Mouse (Mus musculus) limb, embryonic 11.5 days (tissue): ENCODE results near the gene Gm12695. TPM values are rescaled to one million over a fixed set of nuclear protein-coding genes. Genes with fewer than 3 reads are reported as not detected.

ENCODE experiments used
- ATAC-seq: fragments of 200-750 bp; cut with Nextera tagmentation; 2 replicates; pipeline ENCODE4 v1.8.0; 2017; ENCODE audit warnings: low read depth; ENCODE audit not compliant: insufficient number of reproducible peaks, low FRiP score, low TSS enrichment
- DNase-seq: peaks from one replicate; pipeline ENCODE4 v3.0.0-alpha.2; 2015; ENCODE audit warnings: low spot score
- H3K27ac ChIP-seq: fragments of 300-500 bp; sonication (generic); replicated peaks from 2 replicates; pipeline ENCODE4 v1.5.1; 2014; ENCODE audit warnings: low read depth, mild to moderate bottlenecking, low read length
- H3K27me3 ChIP-seq: fragments of 300-500 bp; sonication (generic); 2 replicates; pipeline ENCODE4 v1.6.1; 2014; ENCODE audit warnings: mild to moderate bottlenecking, low read length, mixed read lengths; ENCODE audit not compliant: control insufficient read depth, insufficient read depth
- H3K36me3 ChIP-seq: fragments of 300-500 bp; sonication (generic); 2 replicates; pipeline ENCODE4 v1.6.1; 2014; ENCODE audit warnings: mild to moderate bottlenecking, low read length, moderate library complexity, mixed read lengths; ENCODE audit not compliant: control insufficient read depth, insufficient read depth
- H3K4me1 ChIP-seq: fragments of 300-500 bp; sonication (generic); 2 replicates; pipeline ENCODE4 v1.6.1; 2014; ENCODE audit warnings: low read length, mixed read lengths; ENCODE audit not compliant: control insufficient read depth, insufficient read depth
- H3K4me2 ChIP-seq: fragments of 300-500 bp; sonication (generic); 2 replicates; pipeline ENCODE4 v1.6.1; 2014; ENCODE audit warnings: low read depth, mild to moderate bottlenecking, moderate library complexity; ENCODE audit not compliant: severe bottlenecking
- H3K4me3 ChIP-seq: fragments of 300-500 bp; sonication (generic); 2 replicates; pipeline ENCODE4 v1.5.1; 2014; ENCODE audit warnings: low read depth, low read length
- H3K9ac ChIP-seq: fragments of 300-500 bp; sonication (generic); 2 replicates; pipeline ENCODE4 v1.6.1; 2014; ENCODE audit warnings: mild to moderate bottlenecking, low read length
- H3K9me3 ChIP-seq: fragments of 300-500 bp; sonication (generic); 2 replicates; pipeline ENCODE4 v1.6.1; 2016; ENCODE audit warnings: low read length; ENCODE audit not compliant: control insufficient read depth
- WGBS: fragments of 180-500 bp; shearing (Covaris S2); extraction: QIAGEN DNeasy Blood & Tissue Kit; methylation state at CpG from one replicate; pipeline ENCODE4 v1.1.7; 2014; 5-methylcytosine and 5-hydroxymethylcytosine counted together
- polyA plus RNA-seq: library from polyadenylated mRNA; unstranded; fragments of >200 nt; fragmentation: Nextera tagmentation; extraction: Ambion mirVana; gene quantifications from 2 replicates; pipeline ENCODE4 v1.2.1, GENCODE M21; 2014

Gm12695 gene
- polyA plus RNA-seq, 1 experiment from 2014 or later = not detected

- Histone ChIP-seq H3K9me3 (no peaks in the 10 kb centered on the region), H3K27ac (no peak overlapping the region), H3K27me3 (no peaks in the 10 kb centered on the region), H3K4me1 (no peaks in the 10 kb centered on the region), H3K4me2 (no peak overlapping the region), H3K4me3 (no peak overlapping the region), H3K36me3 (no peaks in the 10 kb centered on the region), H3K9ac (no peak overlapping the region)
- ATAC-seq = no peak
- DNase-seq = no peak
- 45% methylated on average over 2 of the region's 2 CpGs for WGBS
Observed at GRCm38 (mm10) chr4:96683474-96683873, 101.5 kb downstream of the Gm12695 start.

GRCm38 (mm10) chr4:96680966-96681365 is 104.0 kb downstream of the Gm12695 start:
- H3K27me3 ChIP-seq = no peaks in the 10 kb centered on the region
- H3K4me3 ChIP-seq = no peak overlapping the region
- DNase-seq (no peak), ATAC-seq (no peak)
- no peaks in the 10 kb centered on the region for H3K4me1 ChIP-seq
- no peak overlapping the region for H3K27ac ChIP-seq
- H3K9me3 ChIP-seq = no peaks in the 10 kb centered on the region
- H3K9ac ChIP-seq = no peak overlapping the region
- H3K4me2 ChIP-seq = no peak overlapping the region
- no peaks in the 10 kb centered on the region for H3K36me3 ChIP-seq

DNA sequence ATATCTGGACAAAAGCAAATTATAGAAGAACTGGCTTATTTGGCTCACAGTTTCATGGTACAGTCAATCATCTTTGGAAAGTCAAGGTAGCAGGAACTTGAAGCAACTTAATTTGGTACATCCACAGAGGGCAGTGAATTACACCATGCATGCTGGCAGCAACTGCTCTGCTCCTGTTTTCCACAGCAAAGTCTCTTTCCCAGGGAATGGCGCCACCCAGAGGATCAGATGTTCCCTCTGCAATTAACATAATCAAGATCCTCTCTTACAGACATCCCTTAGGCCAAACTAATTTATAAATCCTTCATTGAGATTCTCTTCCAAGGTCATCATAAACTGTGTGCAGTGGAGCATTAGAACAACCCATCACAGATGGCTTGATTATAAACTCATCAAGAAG is 104.8 kb downstream of the Gm12695 start:
- Histone ChIP-seq H3K9ac (no peak overlapping the region), H3K27ac (no peak overlapping the region), H3K4me1 (no peaks in the 10 kb centered on the region), H3K4me2 (no peak overlapping the region), H3K36me3 (no peaks in the 10 kb centered on the region), H3K9me3 (no peaks in the 10 kb centered on the region), H3K27me3 (no peaks in the 10 kb centered on the region), H3K4me3 (no peak overlapping the region)
- DNase-seq = no peak
- WGBS = 17% methylated on average over 1 of the region's 1 CpGs
- ATAC-seq = no peak

Other genes with a start within 250 kb of the Gm12695 start
- 4.6 and 5.6 TPM in 2 replicates for gene Cyp2j6, start 231.5 kb downstream of the Gm12695 start, polyA plus RNA-seq
- 0.64 and 0.79 TPM in 2 replicates for gene Cyp2j9, start 193.6 kb downstream of the Gm12695 start, polyA plus RNA-seq
- not detected in 2 replicates for gene Cyp2j5, start 121.0 kb downstream of the Gm12695 start, polyA plus RNA-seq